26 mouse cellular contexts compared by ENCODE assay signal in the genomic region with DNA sequence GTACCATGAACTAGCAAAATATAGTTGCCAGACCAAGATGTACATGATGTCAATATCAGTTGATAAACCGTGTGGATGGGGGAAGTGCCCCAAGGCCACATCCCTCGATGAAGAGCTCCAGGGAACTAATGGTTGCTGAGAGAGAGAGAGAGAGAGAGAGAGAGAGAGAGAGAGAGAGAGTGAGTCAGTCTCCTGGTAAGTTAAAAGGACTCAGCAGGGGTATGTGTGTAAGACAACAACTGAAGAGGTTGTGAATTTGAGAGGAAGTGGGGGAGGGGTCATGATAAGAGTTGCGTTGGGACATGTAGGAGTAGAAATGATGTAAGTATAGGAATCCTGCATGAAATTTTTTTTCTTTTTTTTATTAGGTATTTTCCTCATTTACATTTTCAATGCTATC.
DNase-seq lines count a peak whose midpoint lies in the region; ATAC-seq and TF ChIP-seq lines count a peak whose summit lies in the region.
"Had no signal": no experiment of that assay in that cellular context is flagged by ENCODE, and none has a peak within 500 bp of the region (broad histone marks: within the 10 kb centered on the region; RNA-seq: fewer than 3 reads in every experiment).

No protein-coding gene starts in this region.

- peaks cover 0 to 6% of the 10 kb centered on the region in 2 experiments; a peak in 2 of 4 replicates for H3K4me1 ChIP-seq in MEL (ENCODE audit: control insufficient read depth in 1 of 2, insufficient read depth in 2 of 2, low read length in 2 of 2)
- H3K4me1 ChIP-seq in forebrain, postnatal 0 days (ENCODE audit: insufficient read depth), result no peaks in the 10 kb centered on the region

- no peak overlapping the region for H3K27ac ChIP-seq in MEL (ENCODE audit: control insufficient read depth, low read depth, low read length)
- H3K27ac ChIP-seq in forebrain, postnatal 0 days (ENCODE audit: low read depth, low read length), result no peak overlapping the region

- no peak overlapping the region for H3K4me2 ChIP-seq in forebrain, postnatal 0 days (ENCODE audit: low read depth)

- H3K79me2 ChIP-seq in MEL (ENCODE audit: control insufficient read depth, insufficient read depth, low read length, poor library complexity), result no peaks in the 10 kb centered on the region

- peaks cover 0 to 5% of the 10 kb centered on the region in 2 experiments; a peak in 2 of 4 replicates for H3K36me3 ChIP-seq in MEL (ENCODE audit: control insufficient read depth in 1 of 2, insufficient read depth in 2 of 2, low read length in 2 of 2)
- H3K36me3 ChIP-seq in forebrain, postnatal 0 days (ENCODE audit: insufficient read depth), result no peaks in the 10 kb centered on the region
- H3K36me3 ChIP-seq: G1E had no signal

- no peak overlapping the region for H3K9ac ChIP-seq in MEL (ENCODE audit: control insufficient read depth, low read depth, low read length, poor library complexity, severe bottlenecking)
- no peak overlapping the region for H3K9ac ChIP-seq in forebrain, postnatal 0 days

- WGBS in forebrain, postnatal 0 days, result 93% methylated on average over 3 of the region's 3 CpGs

- no peaks in the 10 kb centered on the region for H3K27me3 ChIP-seq in MEL (ENCODE audit: control insufficient read depth in 1 of 2, insufficient read depth in 2 of 2, low read length in 2 of 2)
- H3K27me3 ChIP-seq in forebrain, postnatal 0 days (ENCODE audit: insufficient read depth, low read length), result no peaks in the 10 kb centered on the region
- H3K27me3 ChIP-seq: CH12.LX, Patski had no signal

- TF ChIP-seq POLR2A in MEL (IDR thresholded peaks at IDR 0.05; ENCODE audit: control insufficient read depth in 1 of 2, insufficient read depth in 1 of 2, low read depth in 1 of 2, low read length in 2 of 2, poor library complexity in 1 of 2), result no peak

- no peak overlapping the region for H3K4me3 ChIP-seq in MEL (ENCODE audit: control insufficient read depth in 1 of 2, insufficient read depth in 1 of 2, low read depth in 2 of 2, low read length in 2 of 2)
- H3K4me3 ChIP-seq in forebrain, postnatal 0 days (ENCODE audit: low read depth, low read length), result no peak overlapping the region

- ATAC-seq in CD4-positive, CD25-positive, alpha-beta regulatory T cell, adult 4 months, result no peak
- no peak for ATAC-seq in forebrain, postnatal 0 days
- ATAC-seq: activated CD4-positive, CD25-positive, alpha-beta regulatory T cell, adult 4 months; Patski had no signal

- peak; percentile 24 for DNase-seq in CD4-positive, CD25-positive, alpha-beta regulatory T cell, adult 2 months (ENCODE audit: low read depth, low spot score)
- DNase-seq in 416B (ENCODE audit: low read depth), result peak; percentile 17
- peak; percentile 29 for DNase-seq in CD4-positive helper T cell, adult 2 months (ENCODE audit: low read depth, low spot score)
- peak; percentile 55 for DNase-seq in MEL (ENCODE audit: low read depth, low spot score)
- DNase-seq in thymus, adult 18-20 months, result no peak
- no peak for DNase-seq in forebrain, postnatal 0 days
- DNase-seq in heart, adult 9 months (ENCODE audit: low spot score in 2 of 2), result no peak
- DNase-seq: adrenal gland, adult 2 months; adrenal gland, adult 8-10 months; adrenal gland, postnatal 10 days; adrenal gland, postnatal 14 days; adrenal gland, postnatal 25 days; adrenal gland, postnatal 36 days; B cell, adult 2 months; cerebellum, adult 11 months; cerebellum, adult 11-12 months; cerebellum, adult 18-20 months; cerebellum, adult 2 months; cerebellum, adult 8-10 months; cerebellum, adult 9-10 months; cerebellum, adult 9-11 months had no signal

- no peak for TF ChIP-seq CTCF in MEL (IDR thresholded peaks at IDR 0.05 in 2 of 3, conservative IDR thresholded peaks at IDR 0.05 in 1 of 3; ENCODE audit: control insufficient read depth in 1 of 3, insufficient read depth in 1 of 3, low read depth in 2 of 3, low read length in 3 of 3, poor library complexity in 1 of 3, severe bottlenecking in 1 of 3)
- TF ChIP-seq CTCF in forebrain, postnatal 0 days (IDR thresholded peaks at IDR 0.05; ENCODE audit: low read depth), result no peak

- no peak; a peak in 1 of 4 replicates for TF ChIP-seq EP300 in MEL (IDR thresholded peaks at IDR 0.05; ENCODE audit: low read depth in 1 of 2, low read length in 2 of 2)

- no peaks in the 10 kb centered on the region for H3K9me3 ChIP-seq in MEL (replicated peaks; ENCODE audit: insufficient read depth, low read length)
- no peaks in the 10 kb centered on the region for H3K9me3 ChIP-seq in forebrain, postnatal 0 days (ENCODE audit: low read length)
- H3K9me3 ChIP-seq: G1E had no signal

- no peak for TF ChIP-seq RAD21 in MEL (IDR thresholded peaks at IDR 0.05; ENCODE audit: low read depth, low read length)

TF ChIP-seq in MEL, 35 proteins besides CTCF, POLR2A, EP300 and RAD21:
- TF ChIP-seq BHLHE40 (IDR thresholded peaks at IDR 0.05; ENCODE audit: borderline replicate concordance, low read depth, low read length), result no peak
- peak; percentile 61; the same call in 1 of the 2 replicates for TF ChIP-seq JUND (IDR thresholded peaks at IDR 0.05; ENCODE audit: low read depth, low read length)

Comparison
In these comparisons a context has a peak if more than half of its experiments do, and no peak if none do; other contexts are left out.
1. DNase-seq: peak in CD4-positive, CD25-positive, alpha-beta regulatory T cell, adult 2 months (single experiment), 416B (single experiment), CD4-positive helper T cell, adult 2 months (single experiment) and MEL (single experiment); none in thymus, adult 18-20 months (0 of 2), forebrain, postnatal 0 days (single experiment) and heart, adult 9 months (0 of 2).